Mouse (Mus musculus) mesoderm, embryonic 11.5 days (tissue): ENCODE data around the gene Atp2a1.
"Not testable (repeated sequence)": the region's sequence is repeated elsewhere in the genome, so short reads cannot be mapped to it uniquely, and the experiment has no call there.

Experiments
- DNase-seq: peaks from one replicate; pipeline ENCODE4 v3.0.0-alpha.2; 2012; ENCODE audit warnings: low read depth, low spot score

Gene Atp2a1

DNA sequence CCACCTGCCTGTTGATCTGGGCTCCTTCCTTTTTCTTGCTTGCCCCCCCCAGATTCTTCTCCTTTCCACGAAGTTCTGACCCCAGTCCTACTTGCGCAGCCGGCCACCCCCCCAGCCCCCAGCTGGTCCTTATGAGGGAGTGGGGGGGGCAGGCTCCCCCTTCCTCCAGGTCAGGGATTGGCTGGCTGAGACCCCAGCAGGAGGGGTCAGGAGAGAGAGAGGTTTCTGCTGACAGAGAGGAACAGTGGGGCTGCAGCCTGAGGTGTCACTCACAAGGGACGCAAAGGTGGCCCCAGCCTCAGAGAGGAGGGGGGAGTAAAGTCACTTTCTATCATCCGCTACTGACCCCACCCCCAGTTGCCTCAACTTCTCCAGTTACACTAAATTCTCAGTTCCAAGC is at the start of gene Atp2a1:
Gene Atp2a1 (minus strand): TSS at position 105 of the 400 bp plus-strand sequence.
- no peak for DNase-seq

DNA sequence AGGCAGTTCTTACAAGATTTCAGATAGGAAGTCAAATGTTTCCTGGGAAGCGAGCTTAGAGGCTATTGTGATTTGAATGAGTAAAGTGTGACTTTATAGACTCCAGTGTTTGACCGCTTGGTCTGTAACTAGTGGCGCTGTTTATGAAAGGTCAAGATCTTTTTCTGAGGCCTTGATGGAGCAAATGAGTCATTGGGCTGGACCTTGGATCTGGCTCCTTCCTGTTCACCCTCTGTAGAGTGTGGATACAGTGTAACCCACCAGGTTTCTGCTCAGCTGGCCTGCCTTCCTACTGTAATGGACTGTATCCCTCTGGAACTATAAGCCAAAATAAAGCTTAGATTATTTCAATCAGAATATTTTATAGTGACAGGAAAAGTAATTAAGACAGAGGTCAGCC is 48.4 kb upstream of the Atp2a1 start:
- DNase-seq: no peak

DNA sequence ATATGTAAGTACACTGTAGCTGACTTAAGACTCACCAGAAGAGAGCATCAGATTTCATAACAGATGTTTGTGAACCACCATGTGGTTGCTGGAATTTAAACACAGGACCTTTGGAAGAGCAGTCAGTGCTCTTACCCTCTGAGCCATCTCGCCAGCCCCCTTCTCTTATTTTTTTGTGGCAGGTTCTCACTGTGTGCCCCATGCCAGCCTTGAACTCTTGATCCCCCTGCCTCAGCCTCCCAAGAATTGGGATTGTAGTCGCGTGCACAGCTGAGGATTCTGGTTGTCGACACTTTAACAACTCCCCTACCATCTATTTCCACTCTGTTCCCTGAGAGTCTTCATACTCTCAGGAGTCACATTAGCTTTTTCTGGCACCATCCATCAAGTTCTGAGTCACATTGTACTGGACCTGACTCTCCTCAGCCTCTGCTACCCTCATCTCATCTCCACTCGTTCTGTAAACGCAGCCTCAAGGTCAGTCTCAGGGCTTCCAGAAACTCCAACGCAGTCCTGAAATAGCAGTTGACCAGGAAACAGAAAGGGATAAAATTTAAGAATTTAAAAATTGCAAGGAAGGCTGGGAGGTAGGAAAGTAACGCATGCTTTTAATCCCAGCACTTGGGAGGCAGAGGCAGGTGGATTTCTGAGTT is 44.3 kb upstream of the Atp2a1 start:
- no peak for DNase-seq

DNA sequence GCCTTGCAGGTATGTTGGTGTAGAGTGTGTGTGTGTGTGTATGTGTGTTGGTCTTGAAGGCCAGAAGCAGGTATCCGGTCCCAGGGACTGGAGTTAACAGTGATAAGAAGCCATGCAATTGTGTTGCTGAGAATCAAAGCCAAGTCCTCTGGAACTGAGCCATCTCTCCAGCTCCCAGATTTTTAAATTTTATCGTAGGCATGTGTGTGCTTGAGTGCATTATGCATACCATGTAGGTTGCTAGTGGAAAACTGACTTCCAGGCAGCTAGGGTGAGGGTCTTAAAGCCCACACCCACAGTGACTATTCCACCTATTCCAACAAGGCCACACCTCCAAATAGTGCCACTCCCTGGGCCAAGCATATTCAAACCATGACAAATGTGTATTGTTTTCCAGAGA is 42.0 kb upstream of the Atp2a1 start:
- DNase-seq: no peak

DNA sequence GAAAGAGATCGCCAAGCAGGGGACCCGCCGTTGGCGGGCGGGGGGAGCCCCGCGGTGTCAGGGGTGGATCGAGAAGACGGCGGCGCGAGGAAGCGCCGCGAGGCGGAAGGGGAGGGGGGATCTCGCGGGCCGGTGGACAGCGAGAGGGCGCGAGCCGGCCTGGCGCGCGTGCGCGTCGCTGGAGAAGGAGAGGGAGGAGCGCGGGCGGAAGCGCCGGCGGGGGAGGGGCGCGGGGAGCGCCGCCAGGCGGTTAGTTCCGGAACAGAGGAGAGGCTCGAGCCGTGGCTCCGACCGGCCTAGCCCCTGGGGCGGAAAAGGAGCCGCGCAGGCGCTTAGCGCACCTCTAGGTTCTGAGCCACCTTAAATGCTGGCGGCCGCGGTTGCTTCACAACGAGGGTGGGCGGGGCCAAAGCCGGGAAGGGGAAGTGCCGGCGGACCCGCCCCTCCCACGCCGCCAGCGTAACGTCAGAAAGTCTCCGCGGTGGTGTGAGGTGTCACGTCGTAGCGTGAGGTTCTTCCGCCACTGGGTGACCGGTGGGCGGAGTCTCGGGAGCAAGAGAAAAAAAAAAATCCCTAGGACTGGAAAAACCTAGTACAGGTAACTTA is 40.5 kb upstream of the Atp2a1 start, which contains the start of gene Atxn2l:
Gene Atxn2l (minus strand): TSS at position 165 of the 606 bp plus-strand sequence.
- peak; percentile 99 for DNase-seq

DNA sequence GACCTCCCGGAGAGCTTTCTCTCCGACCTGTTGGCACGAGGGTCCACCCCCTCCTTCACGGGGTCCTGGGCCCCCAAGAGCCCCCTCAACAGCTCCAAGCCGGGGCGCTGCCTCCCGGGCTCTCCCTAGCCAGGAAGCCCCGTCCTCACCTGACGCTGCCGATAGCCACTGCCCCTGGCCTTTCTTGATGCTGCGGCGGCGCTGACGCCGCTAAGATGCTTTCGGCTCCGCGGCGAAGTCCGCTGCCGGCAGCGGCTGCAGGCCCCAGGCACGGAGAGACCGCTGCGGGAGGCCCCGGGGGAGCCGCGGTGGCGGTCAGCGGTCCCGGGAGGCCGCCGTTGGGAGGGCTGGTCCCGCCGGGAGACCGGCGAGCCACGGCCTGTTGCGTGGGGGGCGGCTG is 39.8 kb upstream of the Atp2a1 start:
- DNase-seq: no peak

DNA sequence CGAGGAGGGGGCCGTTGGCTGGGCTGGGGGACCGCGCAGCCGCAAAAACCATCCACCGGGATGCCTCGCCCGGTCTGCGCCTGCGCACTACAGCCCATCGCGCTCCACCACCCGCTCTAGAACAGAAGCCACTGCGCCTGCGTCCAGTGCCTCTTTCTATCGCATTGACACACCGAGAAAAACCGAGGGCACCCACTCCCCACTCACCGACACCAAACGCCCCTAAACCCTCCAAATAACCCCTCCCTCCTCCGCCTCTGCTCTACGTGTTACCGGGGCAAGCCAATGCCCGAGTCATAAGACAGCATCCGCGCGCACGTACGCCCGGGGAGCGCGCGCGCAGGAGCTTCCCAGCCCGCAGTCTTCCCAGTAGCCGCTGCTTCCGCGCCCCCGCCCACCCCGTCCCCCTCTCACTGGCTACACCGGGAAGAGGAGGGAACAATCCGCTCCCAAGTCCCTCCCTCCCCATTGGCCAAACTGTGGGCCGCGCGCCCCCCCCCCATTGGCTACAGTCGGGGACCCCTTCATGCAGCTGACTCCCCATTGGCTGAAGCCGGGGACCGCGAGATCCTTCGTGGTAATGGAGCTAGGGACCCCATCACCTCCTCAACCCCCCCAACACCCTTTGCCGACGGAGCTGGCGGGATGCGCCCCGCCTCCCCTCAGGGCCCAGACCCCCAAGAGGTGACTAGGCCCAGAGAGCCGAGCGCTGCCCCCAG is 39.3 kb upstream of the Atp2a1 start:
- peak; percentile 98 for DNase-seq

DNA sequence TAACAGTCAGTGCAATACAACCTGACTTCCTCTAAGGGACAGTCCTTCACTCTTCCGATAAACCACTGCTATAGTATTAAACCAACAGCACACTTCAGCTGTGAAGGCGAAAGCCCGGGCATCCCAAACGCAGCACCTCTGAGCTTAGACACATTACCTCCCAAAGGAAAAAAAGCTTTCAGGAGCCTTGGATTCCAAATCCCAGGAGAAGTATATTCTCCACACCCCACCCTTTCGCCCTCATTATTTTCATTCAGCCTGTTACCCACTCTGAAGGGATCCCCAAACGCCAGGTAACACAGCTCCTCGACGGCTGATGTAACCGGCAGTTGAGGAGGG is 38.7 kb upstream of the Atp2a1 start:
- no peak for DNase-seq

DNA sequence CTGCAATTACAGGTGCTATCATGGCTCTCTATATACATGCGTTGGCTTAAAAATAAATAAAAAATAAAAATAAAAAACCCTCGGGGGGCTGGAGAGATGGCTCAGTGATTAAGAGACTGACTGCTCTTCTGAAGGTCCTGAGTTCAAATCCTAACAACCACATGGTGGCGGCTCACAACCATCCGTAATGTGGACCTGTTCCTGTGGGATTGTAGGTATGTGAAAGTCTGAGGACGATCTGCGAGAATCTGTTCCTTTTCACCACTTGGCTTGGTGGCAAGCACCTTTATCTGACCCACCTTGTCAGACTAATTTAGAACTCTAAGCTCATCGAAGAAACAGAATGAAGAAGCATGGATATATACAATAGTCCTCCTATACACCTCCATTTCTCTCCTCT is 36.5 kb upstream of the Atp2a1 start:
- no peak for DNase-seq

DNA sequence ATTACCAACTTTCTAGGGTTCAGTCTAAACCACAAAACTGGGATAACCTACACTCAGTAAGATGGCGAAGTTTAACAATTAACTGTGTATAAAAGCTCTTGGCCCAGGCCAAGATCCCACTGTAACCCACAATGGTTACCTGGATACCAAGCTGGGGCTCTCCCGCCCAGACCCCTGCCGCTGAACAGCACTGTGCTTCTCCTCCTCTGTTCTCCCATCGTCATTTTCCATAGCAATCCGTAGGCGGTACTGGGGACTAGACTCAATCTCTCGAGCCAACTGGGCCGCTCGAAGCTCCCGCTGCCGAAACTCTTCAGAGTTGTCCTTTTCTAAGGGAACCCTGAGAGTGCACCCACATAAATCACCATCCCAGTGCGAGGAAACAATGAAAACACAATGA is 35.1 kb upstream of the Atp2a1 start:
- no peak for DNase-seq

DNA sequence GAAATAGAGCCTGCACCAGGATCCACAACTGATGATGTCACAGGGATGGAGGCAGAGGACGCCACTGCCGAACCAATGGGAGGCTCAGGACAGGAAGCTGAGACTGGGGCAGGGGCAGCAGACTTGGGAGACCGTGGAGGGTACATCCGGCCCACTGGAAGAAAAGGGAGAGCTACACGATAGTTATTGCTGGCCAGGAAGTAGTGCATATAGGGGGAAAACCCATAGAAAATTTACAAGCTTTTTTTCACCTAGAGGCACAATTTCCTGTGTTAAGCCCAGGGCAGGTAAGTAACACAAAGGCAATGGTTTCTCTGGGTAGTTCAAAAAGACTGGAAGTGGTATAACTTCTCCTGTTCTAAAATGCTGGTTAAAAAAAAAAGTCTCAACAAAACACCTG is 33.6 kb upstream of the Atp2a1 start:
- no peak for DNase-seq

DNA sequence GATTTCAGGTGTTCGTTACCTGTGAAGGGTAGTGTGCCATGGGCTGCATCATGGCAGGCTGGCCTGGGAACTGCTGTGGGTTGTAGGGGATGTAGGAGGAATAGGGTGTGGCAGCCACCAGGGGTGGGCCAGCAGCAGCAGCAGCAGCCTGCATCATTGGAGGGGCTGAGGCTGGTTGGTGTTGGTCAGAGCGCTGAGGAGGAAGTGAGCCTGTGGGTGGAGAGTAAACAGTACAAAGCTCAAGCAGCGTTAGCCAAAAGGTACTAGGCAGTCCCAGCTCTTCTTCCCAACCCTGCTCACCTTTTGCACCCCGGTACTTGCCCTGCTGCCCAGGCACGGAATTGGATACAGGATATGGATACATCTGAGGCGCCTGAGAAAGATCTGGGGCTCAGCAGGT is 31.2 kb upstream of the Atp2a1 start:
- no peak for DNase-seq

DNA sequence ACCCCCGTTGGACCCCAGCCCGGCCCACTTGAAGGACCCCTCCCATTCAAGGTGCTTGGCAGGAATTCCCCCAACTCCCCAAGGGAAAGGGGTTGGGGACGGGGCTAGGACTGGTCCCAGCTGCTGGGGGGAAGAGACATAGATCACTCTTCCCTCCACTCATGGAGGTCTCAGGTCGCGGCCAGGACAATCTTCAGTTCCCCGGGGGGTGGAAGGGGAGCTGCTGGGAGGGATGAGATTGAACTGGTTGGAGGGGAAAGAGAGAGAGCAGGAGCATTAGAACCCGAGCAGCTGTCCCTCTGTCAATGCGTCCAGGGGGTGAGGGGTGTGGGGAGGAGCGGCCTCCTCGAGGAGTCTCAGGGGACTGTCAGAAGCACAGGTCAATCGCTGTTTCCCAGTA is 29.1 kb upstream of the Atp2a1 start:
- peak; percentile 23 for DNase-seq

DNA sequence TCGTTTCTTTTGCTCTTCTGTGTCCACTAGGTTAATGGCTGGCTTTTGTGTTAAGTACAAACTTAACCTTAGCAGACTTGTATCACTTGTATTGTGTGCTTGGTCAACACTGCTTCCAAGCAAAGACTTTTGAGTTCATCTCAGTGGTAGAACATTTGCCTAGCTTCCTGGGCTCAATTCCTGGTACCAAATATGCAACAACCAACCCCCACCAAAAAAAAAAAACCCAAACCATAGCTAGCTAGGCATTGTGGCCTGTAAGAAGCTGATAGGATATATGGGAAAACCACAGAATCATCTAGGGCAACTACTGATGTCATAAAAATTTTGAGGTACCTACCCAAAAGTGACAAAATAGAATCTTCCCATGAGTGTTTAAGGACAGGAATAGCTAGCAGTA is 28.1 kb upstream of the Atp2a1 start:
- DNase-seq: no peak

DNA sequence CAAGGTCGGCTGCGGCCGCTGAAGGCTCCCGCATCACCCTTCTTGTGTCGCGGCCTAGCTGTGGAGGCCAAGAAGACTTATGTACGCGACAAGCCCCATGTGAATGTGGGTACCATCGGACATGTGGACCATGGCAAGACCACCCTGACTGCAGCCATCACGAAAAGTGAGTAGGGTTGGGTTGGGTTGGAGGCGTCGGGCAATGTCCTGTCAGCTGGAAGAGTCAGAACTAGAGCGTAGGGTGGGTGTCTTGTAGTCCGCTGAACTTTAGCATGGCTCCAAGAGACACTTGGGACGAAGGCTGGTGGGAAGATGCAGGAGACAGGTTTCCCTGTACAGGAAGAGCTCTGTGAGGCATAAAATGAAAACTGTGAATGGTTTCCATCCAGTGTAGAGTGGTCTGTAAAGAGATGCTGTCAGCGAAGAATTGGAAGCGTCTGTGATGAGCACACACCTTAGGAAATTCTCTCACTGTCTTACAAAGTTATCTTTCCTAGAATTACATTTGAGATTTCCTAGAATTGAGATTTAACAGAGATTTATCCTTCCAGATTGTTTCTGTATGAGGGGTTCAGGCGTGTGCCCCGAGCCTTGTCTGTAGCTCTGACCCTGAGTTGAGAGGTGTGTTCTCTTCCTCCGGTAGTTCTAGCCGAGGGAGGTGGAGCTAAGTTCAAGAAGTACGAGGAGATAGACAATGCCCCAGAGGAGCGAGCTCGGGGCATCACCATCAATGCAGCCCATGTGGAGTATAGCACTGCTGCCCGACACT is 24.9 kb upstream of the Atp2a1 start:
- DNase-seq: not testable (repeated sequence)

DNA sequence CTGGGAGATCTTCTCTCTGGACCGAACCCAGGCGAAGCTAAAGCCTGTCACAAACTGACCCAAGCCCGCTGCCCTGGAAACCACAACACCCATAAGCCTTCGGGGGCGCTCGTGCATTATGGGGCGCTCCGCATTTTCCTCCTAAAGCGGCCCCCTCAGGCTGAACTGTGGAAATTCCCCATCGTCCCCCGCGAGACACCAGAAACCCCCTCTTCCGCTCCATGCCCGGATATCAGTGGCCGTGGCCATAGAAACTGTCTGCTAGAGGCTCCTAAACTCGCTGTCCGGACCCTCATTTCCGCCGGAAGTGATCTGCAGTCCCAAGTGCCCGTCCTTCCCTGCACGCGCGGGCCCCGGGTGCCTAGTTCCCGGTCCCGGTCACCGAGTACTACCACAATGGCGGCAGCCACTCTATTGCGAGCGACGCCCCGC is 24.2 kb upstream of the Atp2a1 start, which contains the start of gene Tufm:
Gene Tufm (plus strand): TSS at position 310 of the 432 bp plus-strand sequence.
- DNase-seq: peak; percentile 95

DNA sequence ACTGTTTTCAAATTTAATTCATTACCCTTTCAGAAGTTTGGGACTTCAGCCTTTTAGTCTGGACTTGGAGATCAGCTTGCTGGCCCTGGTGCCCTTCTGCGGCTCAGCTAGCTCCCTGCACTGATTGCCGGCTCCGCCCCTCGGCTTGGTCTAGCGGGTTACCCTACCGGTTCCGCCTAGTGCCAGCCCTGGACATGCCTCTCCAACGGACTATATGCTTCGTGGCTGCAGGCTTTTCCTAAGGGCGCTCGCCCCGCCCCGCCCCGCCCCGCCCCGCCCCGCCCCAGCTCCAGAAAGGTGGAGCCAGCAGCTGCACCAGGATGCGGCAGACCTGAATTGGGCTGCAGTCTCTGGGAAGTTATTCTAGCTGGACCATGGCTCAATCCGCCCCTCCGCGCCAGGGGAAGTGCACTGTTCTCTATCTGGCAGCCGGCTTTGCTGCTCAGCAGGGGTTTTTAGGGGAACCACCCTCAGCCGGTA is 19.5 kb upstream of the Atp2a1 start:
- DNase-seq: peak; percentile 84

DNA sequence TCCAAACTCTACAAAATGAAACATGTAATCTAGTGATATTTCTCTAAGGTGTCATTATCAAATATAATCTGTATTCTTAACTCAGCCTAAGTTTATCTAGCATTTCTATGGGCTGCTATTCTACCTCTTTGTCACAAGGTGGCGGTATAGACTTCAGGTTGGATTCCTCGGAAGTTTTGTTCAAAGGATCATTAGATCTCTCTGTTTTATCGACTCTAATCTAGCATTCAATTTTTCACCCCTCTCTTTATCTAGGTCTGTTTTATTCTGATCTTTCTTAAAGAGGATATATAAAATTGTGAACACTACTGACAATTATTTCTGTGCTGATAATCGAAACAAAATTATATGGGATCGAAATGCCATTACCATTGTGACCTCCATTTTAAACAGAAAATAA is 18.8 kb upstream of the Atp2a1 start:
- DNase-seq: no peak

DNA sequence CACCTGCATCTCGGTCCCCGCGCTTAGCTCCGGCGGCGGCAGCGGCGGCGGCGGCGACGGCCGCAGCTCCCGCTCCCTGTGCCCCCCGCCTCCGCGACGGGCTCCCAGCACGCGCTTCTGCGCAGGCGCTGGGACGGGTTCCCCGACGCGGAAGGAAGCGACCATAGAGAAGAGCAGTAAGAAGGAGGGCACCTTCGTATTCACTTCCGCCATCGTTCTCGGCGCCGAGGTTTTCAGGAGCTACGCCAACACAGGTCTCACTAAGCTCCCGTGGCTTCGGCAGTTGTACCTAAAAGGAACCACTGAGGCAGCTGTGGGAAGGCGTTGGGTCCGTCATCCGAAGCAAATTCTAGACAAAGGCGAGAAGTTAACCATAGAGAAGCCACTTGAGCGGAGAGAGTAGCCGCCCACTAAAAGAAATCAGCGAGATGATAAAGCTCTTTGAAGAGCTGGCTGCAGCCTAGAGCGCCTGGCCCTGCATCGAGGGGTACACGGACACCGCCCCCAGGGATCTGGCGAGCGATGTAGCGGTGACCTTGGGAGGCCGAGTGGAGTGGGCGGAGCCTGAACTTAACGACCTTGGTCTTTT is 12.2 kb upstream of the Atp2a1 start, which contains the start of gene Sh2b1:
Gene Sh2b1 (minus strand): TSS at position 432 of the 589 bp plus-strand sequence.
- peak; percentile 95 for DNase-seq

DNA sequence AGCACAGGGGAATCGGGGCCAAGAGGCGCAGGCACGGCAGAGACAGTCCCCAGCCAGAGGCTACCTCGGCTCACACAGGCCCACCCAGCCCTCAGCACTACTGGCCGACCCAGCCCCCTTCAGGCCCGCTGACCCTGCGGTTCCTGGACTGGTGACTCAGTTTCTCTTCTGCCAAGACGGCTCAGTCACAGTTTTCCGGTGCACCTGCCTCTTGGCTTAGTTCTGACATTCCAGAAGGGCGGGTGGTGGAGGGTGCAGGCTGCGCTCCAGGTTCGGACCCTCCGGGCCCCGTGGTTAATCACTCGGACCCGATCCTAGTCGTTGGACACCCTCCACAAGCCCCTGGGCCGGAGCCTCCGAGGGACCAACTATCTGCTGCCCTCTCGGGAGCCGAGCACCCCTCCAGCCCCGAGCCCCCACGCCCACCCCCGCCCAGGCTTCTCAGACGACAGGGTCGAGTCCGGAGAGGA is 11.6 kb upstream of the Atp2a1 start:
- no peak for DNase-seq

DNA sequence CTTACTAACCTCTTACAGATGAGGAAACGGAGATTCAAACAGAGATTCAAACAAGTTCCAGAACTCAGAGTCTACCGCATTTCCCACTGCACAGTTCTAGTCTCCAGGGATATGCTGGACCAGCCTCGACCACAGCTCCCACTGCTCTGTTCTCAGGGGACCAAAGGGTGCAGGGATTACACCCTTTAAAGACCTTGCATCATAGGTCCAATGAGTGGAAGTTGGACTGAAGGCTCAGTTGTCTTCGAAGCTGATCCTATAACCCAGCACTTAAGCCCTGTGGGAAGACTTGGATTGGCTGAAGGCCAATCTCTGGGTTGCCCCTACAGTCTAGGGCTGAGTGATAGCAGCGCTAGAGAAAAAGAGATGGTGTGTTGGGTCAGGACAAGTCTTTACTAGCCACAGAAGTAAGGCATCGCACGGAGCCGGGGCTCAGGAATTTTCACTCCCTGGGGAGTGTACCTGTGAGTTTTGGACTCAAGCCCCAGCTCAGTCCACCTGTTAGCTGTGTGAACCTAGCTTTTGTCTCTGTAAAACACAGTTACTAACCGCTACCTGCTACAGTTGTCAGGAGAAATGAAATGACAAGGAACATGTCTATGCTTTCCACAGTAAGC is 10.7 kb upstream of the Atp2a1 start:
- no peak for DNase-seq
